Mouse (Mus musculus) CH12.LX (cell line): ENCODE data around the gene Cct7.

Experiments used
- CTCF ChIP-seq, 2 experiments: IDR thresholded peaks in 1 of 2; conservative IDR thresholded peaks in 1 of 2; 2 replicates each; pipeline ENCODE4 v1.5.1; 2011 to 2012; ENCODE audit warnings: low read depth in 2 of 2, low read length in 2 of 2, improper control_type of control experiment in 1 of 2, inconsistent platforms in 1 of 2, mild to moderate bottlenecking in 1 of 2, moderate library complexity in 1 of 2
- EP300 ChIP-seq: IDR thresholded peaks from 2 replicates; pipeline ENCODE4 v1.6.1; 2011; ENCODE audit warnings: low read length, improper control_type of control experiment
- POLR2A ChIP-seq: IDR thresholded peaks from 2 replicates; pipeline ENCODE4 v1.6.1; 2011; ENCODE audit warnings: low read depth, mild to moderate bottlenecking, improper control_type of control experiment, low read length
- RCOR1 ChIP-seq: conservative IDR thresholded peaks from 2 replicates; pipeline ENCODE4 v1.6.1; 2012; ENCODE audit warnings: low read depth, mild to moderate bottlenecking, inconsistent platforms, low read length, improper control_type of control experiment
- USF1 ChIP-seq: IDR thresholded peaks from 2 replicates; pipeline ENCODE4 v1.6.1; 2014; ENCODE audit warnings: low read depth, mild to moderate bottlenecking, inconsistent platforms, low read length, improper control_type of control experiment
- ZKSCAN1 ChIP-seq: IDR thresholded peaks from 2 replicates; pipeline ENCODE4 v1.6.1; 2012; ENCODE audit warnings: low read depth, inconsistent platforms, low read length, improper control_type of control experiment, borderline replicate concordance
- ZMIZ1 ChIP-seq: IDR thresholded peaks from 2 replicates; pipeline ENCODE4 v1.6.1; 2012; ENCODE audit warnings: low read depth, mild to moderate bottlenecking, inconsistent platforms, low read length, improper control_type of control experiment
- ZNF384 ChIP-seq: IDR thresholded peaks from 2 replicates; pipeline ENCODE4 v1.6.1; 2012; ENCODE audit warnings: low read depth, low read length, improper control_type of control experiment, inconsistent platforms

DNA sequence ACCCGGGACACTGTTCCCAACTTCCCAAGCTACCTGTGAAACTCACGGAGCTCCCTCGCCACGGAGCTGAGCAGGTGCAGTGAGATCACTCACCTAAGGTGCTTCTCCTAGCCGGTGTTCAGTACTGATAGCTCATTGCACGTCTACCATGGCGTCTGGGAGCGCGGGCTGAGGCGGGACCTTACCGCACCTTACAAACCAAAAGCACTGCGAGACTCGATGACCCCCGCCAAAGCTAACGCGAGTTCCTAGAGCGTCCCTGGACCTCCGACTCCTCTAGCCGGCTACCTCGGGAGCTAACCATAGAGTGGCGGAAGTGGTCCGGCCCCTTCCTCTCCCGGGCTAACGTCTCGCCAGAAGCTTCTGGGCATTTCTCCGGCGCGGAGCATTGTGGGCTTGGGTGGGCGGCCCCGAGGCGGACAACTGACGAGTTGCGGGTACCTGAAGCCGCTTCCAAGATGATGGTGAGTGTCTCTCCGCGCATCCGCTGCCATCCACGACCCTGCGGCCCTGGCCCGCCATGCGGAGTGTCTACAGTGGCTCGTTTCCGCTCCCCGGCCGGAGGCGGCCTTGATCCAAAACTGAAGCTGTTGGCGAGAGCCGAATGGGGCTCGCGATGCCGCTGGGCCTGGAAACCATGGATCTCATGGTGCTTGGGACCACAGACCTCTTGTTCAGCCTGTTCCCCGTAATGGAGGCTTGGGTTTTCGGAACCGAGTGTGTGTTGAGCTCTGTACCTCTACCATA lies 523 bp downstream of the Cct7 start, which contains the start of gene Pradc1:
- TF ChIP-seq ZMIZ1 (no peak; the same call in 1 of the 2 replicates), CTCF (conservative IDR thresholded peaks at IDR 0.05 in 1 of 2, IDR thresholded peaks at IDR 0.05 in 1 of 2; ENCODE audit: low read depth in 2 of 2, low read length in 2 of 2) (no peak), POLR2A (peak; percentile 86), RCOR1 (no peak), EP300 (no peak), ZKSCAN1 (no peak), USF1 (no peak), ZNF384 (no peak)
